Mouse (Mus musculus): ENCODE data around the gene Kcnc1.
A peak's percentile ranks its signal among the peaks of the same experiment; 100 is the strongest.

Gene Kcnc1

GRCm38 (mm10) chr7:46422052-46422763 is 25.9 kb downstream of the Kcnc1 start:
- DNase-seq (ENCODE audit: low read depth, low spot score), result no peak

GRCm38 (mm10) chr7:46422764-46423412 is 26.6 kb downstream of the Kcnc1 start:
- peak; percentile 22 for DNase-seq (ENCODE audit: low read depth, low spot score)

GRCm38 (mm10) chr7:46423951-46424350 is 27.7 kb downstream of the Kcnc1 start:
- DNase-seq (ENCODE audit: low read depth, low spot score), result no peak

- no peak for DNase-seq (ENCODE audit: low read depth, low spot score)
Measured at GRCm38 (mm10) chr7:46425012-46425411, 28.7 kb downstream of the Kcnc1 start.

GRCm38 (mm10) chr7:46433874-46434273 is 37.6 kb downstream of the Kcnc1 start:
- no peak for DNase-seq (ENCODE audit: low read depth, low spot score)

GRCm38 (mm10) chr7:46435833-46436232 is 39.5 kb downstream of the Kcnc1 start:
- DNase-seq (ENCODE audit: low read depth, low spot score), result no peak

- DNase-seq (ENCODE audit: low read depth, low spot score), result peak; percentile 45
Measured at GRCm38 (mm10) chr7:46438537-46439141, 42.3 kb downstream of the Kcnc1 start.

- no peak for DNase-seq (ENCODE audit: low read depth, low spot score)
Measured at GRCm38 (mm10) chr7:46443163-46443562, 46.9 kb downstream of the Kcnc1 start.

- no peak for DNase-seq (ENCODE audit: low read depth, low spot score)
Measured at GRCm38 (mm10) chr7:46445896-46446295, 49.6 kb downstream of the Kcnc1 start.

GRCm38 (mm10) chr7:46447473-46448165 is 51.3 kb downstream of the Kcnc1 start:
- DNase-seq (ENCODE audit: low read depth, low spot score), result no peak

GRCm38 (mm10) chr7:46448922-46449645 is 52.8 kb downstream of the Kcnc1 start:
- DNase-seq (ENCODE audit: low read depth, low spot score), result no peak

GRCm38 (mm10) chr7:46453930-46454679 is 57.8 kb downstream of the Kcnc1 start:
- no peak for DNase-seq (ENCODE audit: low read depth, low spot score)

GRCm38 (mm10) chr7:46457889-46458288 is 61.6 kb downstream of the Kcnc1 start:
- DNase-seq (ENCODE audit: low read depth, low spot score), result no peak

GRCm38 (mm10) chr7:46459200-46459599 is 62.9 kb downstream of the Kcnc1 start:
- no peak for DNase-seq (ENCODE audit: low read depth, low spot score)

GRCm38 (mm10) chr7:46459605-46460245 is 63.4 kb downstream of the Kcnc1 start:
- DNase-seq (ENCODE audit: low read depth, low spot score), result no peak

- DNase-seq (ENCODE audit: low read depth, low spot score), result no peak
Measured at GRCm38 (mm10) chr7:46462287-46462686, 66.0 kb downstream of the Kcnc1 start.

- no peak for DNase-seq (ENCODE audit: low read depth, low spot score)
Measured at GRCm38 (mm10) chr7:46463136-46463535, 66.8 kb downstream of the Kcnc1 start.

- no peak for DNase-seq (ENCODE audit: low read depth, low spot score)
Measured at GRCm38 (mm10) chr7:46466422-46466981, 70.2 kb downstream of the Kcnc1 start.

GRCm38 (mm10) chr7:46469542-46469941 is 73.2 kb downstream of the Kcnc1 start:
- DNase-seq (ENCODE audit: low read depth, low spot score), result no peak
